Mouse (Mus musculus) lung, adult 2 months (tissue): ENCODE data around the gene Tmed1.

Experiments used
- CTCF ChIP-seq: fragments of 200-500 bp; IDR thresholded peaks from 2 replicates; pipeline ENCODE4 v1.5.1; 2011; ENCODE audit warnings: mild to moderate bottlenecking, low read length, control low read depth; ENCODE audit not compliant: insufficient read depth
- POLR2A ChIP-seq: fragments of 200-500 bp; IDR thresholded peaks from 2 replicates; pipeline ENCODE4 v1.6.1; 2011; ENCODE audit warnings: low read depth, mild to moderate bottlenecking, control low read depth, low read length, borderline replicate concordance; ENCODE audit errors: extremely low read depth

DNA sequence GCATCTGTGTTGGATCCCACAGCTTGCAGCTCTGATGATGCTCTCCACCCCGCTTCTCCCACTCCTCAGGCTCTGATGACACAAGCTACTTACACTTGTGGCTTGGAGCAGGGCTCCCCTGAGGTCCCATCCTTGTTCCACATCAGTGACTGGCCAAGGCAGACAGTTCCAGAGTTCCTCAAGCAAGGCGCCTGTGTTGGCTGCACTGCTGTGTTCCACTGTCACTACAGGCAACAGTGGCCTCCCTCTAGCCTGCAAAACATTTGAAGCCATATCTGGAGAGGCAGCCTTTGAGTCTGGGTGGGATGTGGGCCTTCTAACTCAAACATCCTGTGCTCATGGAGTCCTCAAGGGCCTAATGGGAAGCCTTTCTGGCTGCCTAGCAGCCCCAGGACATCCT, 46.9 kb upstream of the Tmed1 start:
- no peak for TF ChIP-seq CTCF
- no peak for TF ChIP-seq POLR2A
